Mouse (Mus musculus) spleen, adult 2 months (tissue): ENCODE data around the gene Klhdc3.

ENCODE experiments used
- CTCF ChIP-seq: fragments of 200-500 bp; IDR thresholded peaks from 2 replicates; pipeline ENCODE4 v1.5.1; 2011; ENCODE audit warnings: mild to moderate bottlenecking, inconsistent platforms; ENCODE audit not compliant: insufficient read depth, insufficient read length, insufficient replicate concordance; ENCODE audit errors: extremely low read depth
- POLR2A ChIP-seq: fragments of 200-500 bp; IDR thresholded peaks from 2 replicates; pipeline ENCODE4 v1.6.1; 2011; ENCODE audit warnings: low read depth, low read length, inconsistent platforms

DNA sequence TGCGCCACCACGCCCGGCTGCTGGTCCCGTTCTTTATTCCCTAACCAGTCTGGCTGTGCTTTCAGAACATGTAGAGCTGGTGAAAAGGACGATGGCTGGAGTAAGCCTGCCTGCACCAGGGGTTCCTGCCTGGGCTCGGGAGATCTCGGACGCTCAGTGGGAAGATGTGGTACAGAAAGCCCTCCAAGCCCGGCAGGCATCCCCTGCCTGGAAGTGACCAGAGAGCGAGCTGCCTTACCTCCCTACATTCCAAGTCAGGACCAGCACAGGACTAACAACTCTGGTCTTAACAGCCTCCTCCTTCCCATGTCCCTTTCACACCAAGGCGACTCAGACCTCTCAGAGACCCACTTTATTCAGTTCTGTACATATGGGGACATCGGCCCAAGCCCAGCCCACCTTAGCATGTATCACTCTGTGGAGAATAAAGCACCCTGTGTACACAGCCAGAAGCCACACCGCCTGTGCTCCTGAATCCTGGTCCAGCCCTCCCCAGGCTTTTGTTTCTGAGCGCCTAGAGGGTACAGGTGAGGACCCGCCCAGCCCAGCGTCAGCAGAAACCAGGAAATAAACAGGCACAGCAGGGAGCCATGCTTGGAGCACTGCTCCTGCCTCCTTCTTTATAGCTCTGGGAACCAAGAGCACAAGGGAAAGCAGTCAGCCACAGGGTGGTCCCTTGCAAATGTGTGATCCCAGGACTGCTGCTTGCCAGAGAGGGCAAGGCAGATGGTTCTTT lies 2.1 kb upstream of the Klhdc3 start:
- no peak for TF ChIP-seq CTCF
- TF ChIP-seq POLR2A = no peak
